Mouse (Mus musculus) right cerebral cortex, adult 2 months (tissue): ENCODE results near the gene Car8.
A peak's percentile ranks its signal among the peaks of the same experiment; 100 is the strongest.

ENCODE experiments used
- DNase-seq, 2 experiments: peaks; one replicate each; pipeline ENCODE4 v3.0.0; 2021 to 2022; ENCODE audit warnings: low spot score in 2 of 2

The Car8 gene

GRCm38 (mm10) chr4:8238560-8239305 is at the start of gene Car8:
Gene Car8, minus strand, starts transcription at chr4:8239041.
- peak; percentile 19 to 32 for DNase-seq

DNA sequence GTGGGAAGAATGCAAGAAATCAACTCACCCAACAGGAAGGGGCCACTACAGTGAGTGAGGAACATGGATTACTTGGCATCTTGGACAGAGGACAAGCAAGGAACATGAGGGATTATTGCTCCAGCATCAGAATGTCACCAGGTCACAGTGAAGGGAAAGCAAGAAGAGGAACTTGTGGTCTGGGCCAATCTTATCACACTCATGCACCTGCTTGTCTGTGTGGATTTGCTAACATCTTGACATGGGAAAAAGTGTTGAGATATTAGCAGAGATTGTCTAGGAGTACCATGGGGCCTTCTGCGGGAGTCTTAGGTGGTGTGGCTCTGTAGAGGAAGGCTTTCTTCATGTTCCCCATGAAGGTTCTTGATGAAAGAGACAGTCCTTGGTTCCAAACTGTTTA is 46.1 kb upstream of the Car8 start:
- no peak for DNase-seq

- no peak for DNase-seq
These were observed 39.3 kb upstream of the Car8 start for GRCm38 (mm10) chr4:8278159-8278558.

GRCm38 (mm10) chr4:8249805-8250204 is 11.0 kb upstream of the Car8 start:
- no peak for DNase-seq

GRCm38 (mm10) chr4:8245495-8246063 is 6.7 kb upstream of the Car8 start:
- DNase-seq, result no peak

GRCm38 (mm10) chr4:8245062-8245461 is 6.2 kb upstream of the Car8 start:
- DNase-seq, result no peak

GRCm38 (mm10) chr4:8239699-8240098 is 858 bp upstream of the Car8 start:
- no peak for DNase-seq

DNA sequence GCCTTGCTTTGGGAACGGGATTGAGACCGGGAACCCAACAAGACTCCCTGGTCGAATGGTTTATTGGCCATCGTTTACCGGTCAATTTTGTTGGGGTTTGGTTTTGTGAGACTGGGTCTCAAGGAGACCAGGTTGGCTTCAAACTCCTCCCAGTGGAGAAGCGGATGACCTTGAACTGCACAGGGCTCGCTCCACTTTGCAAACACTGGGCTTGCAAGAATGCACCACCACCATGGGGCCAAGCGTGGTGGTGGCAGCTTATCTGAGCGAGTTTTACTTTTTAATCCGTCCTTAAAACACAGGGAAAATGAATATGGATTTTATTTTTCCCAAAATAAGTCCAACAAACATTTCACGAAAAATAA is 447 bp upstream of the Car8 start:
- no peak for DNase-seq

DNA sequence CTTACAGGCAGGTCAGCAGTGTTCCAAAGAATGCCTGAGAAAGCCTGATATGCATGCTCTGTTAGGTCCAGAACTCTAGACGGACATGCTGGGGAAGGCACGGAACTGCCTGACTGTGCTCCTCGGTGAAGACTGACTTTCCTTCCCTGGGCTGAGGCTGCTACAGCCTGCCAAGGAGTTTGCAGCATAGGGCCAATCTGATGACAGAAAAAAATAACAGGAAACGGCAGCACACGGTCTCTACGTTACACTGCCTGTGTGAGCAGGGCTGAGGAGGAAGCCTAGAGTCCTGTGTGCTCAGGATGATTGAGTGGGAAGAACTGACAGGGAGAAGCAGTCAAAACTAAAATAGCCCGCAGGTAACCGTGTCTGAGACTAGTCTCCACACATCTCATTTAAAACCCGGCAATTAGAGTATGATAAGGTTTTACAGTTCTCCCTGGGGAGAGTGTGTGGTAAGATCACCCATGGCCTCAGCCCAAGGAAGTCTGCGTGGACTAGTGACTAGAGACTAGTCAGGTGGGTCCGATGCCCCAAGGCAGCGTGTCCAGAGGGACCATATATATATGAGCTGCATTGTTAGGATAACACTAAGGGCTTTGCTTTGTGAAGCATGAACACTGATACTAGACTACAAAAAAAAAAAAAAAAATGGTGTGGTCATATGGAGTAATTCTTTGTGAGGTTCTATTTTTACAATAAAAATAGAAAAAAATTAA is 6.3 kb downstream of the Car8 start:
- no peak for DNase-seq

DNA sequence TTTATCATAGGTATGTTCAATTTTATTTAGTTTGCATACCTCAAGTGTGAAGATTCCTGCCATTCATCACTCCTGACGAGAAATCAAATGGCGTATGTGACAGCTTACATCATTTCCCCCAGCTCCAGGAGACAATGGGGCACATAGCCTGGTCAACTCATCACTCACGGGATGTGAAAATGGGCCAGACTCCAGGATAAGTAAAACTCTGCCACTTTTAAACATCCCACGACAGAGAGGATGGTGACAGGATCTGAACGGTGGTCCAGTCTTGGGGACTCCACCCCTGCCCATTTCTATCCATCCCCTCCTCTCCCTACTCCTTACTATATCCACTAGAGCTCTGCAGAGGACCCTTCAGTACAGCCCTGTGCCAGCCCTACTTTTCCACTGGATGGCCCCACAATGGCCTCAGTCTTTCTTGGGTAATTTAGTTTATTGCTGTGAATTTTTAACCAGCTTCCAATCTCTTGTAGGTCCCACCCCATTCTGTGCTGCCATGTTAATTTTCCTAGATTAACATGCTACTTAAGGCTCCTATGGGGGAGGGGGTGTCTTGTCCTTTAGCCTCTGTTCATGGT is 7.5 kb downstream of the Car8 start:
- no peak for DNase-seq

GRCm38 (mm10) chr4:8229661-8230298 is 9.1 kb downstream of the Car8 start:
- no peak for DNase-seq

DNA sequence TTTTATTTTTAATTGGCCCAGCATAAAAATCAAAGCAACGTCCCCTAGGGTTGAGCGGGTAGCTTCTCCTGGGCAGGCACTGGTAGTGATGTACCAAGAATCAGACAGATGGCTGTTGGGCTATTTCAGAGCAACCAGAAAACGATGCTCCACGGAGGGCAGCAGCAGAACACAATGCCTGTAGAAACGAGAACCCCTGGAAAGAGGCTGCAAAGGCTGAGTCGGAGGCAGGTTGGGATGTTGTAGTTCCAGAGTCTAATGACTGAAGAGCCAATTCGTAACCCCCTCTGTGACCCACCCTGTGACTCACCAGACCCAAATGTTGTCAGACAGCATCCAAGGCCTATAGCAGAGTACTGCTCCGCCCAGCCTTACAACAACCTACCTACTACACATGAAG is 19.9 kb downstream of the Car8 start:
- no peak for DNase-seq

GRCm38 (mm10) chr4:8218004-8218403 is 20.8 kb downstream of the Car8 start:
- DNase-seq, result no peak

DNA sequence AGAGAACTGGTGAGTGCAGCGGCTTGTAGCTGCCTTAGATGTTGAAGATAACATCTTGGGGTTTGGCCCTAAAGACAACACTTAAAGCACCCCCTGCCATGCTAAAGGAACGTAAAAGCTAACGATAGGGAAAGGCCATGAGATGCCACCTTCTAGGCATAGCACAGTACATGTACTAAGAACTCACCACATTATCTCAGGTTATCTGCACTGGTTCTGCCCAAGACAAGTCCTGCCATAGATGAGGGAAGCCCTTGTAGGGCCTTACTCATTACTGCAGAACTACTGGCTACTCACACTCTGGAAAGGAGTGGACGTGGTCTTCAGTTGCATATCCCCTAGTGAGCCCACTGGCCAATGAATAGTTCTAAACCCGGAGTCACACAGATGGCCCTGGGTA is 21.6 kb downstream of the Car8 start:
- DNase-seq, result no peak

- DNase-seq, result peak in 1 of 2 experiments; percentile 31
These were observed 22.3 kb downstream of the Car8 start for GRCm38 (mm10) chr4:8216551-8216950.

- DNase-seq, result no peak
These were observed 25.2 kb downstream of the Car8 start for GRCm38 (mm10) chr4:8213661-8214060.

- DNase-seq, result no peak
These were observed 25.8 kb downstream of the Car8 start for GRCm38 (mm10) chr4:8212873-8213569.

- peak in 1 of 2 experiments; percentile 4 for DNase-seq
These were observed 28.4 kb downstream of the Car8 start for GRCm38 (mm10) chr4:8210452-8210851.

DNA sequence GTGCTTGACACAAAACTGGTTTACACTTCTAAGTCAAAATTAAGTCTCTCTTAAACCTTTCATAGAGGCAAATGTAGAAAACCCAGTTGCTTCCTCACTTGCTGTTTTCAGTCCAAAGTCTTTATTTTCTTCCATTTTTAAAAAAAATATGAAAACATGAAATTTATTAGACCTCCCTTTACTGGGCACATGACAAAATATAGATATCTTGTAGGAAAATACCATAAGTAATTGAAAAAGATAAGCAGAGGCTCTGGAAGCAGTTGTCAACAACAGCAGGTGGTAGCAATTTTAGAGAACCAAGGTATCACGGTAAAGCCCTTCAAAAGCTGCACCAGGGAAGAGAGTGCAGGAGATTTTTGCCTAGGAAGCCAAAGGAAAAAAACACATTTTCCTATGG is 30.9 kb downstream of the Car8 start:
- no peak for DNase-seq

- no peak for DNase-seq
These were observed 31.8 kb downstream of the Car8 start for GRCm38 (mm10) chr4:8206918-8207573.

- DNase-seq, result no peak
These were observed 33.7 kb downstream of the Car8 start for GRCm38 (mm10) chr4:8205089-8205649.
